Mouse (Mus musculus) lung, embryonic 14.5 days (tissue): ENCODE measurements at regions not wholly inside any gene's neighbourhood (a gene's known extent, or its start where the extent isn't known, plus 50 kb on each side); places are given as distances from the start of the nearest gene placed in this dataset.

Experiments
- ATAC-seq: fragments of 200-750 bp; cut with Nextera tagmentation; 2 replicates; pipeline ENCODE4 v1.8.0; 2017; ENCODE audit warnings: mild to moderate bottlenecking, moderate TSS enrichment, moderate library complexity; ENCODE audit not compliant: insufficient read depth
- DNase-seq: peaks from one replicate; pipeline ENCODE4 v3.0.0-alpha.2; 2015
- H3K27ac ChIP-seq: fragments of 300-500 bp; sonication (generic); 2 replicates; pipeline ENCODE4 v1.5.1; 2014; ENCODE audit warnings: low read depth, mild to moderate bottlenecking, moderate library complexity
- H3K27me3 ChIP-seq: fragments of 300-500 bp; sonication (generic); 2 replicates; pipeline ENCODE4 v1.6.1; 2014; ENCODE audit warnings: low read length, control low read depth; ENCODE audit not compliant: insufficient read depth
- H3K36me3 ChIP-seq: fragments of 300-500 bp; sonication (generic); 2 replicates; pipeline ENCODE4 v1.6.1; 2014; ENCODE audit warnings: control low read depth; ENCODE audit not compliant: insufficient read depth
- H3K4me1 ChIP-seq: fragments of 300-500 bp; sonication (generic); 2 replicates; pipeline ENCODE4 v1.6.1; 2014; ENCODE audit warnings: antibody characterized with exemption, control low read depth; ENCODE audit not compliant: insufficient read depth
- H3K4me2 ChIP-seq: fragments of 300-500 bp; sonication (generic); 2 replicates; pipeline ENCODE4 v1.6.1; 2014; ENCODE audit warnings: mild to moderate bottlenecking
- H3K4me3 ChIP-seq: fragments of 300-500 bp; sonication (generic); 2 replicates; pipeline ENCODE4 v1.5.1; 2014; ENCODE audit warnings: low read depth, low read length
- H3K9ac ChIP-seq: fragments of 300-500 bp; sonication (generic); 2 replicates; pipeline ENCODE4 v1.6.1; 2014
- H3K9me3 ChIP-seq: fragments of 300-500 bp; sonication (generic); 2 replicates; pipeline ENCODE4 v1.6.1; 2016; ENCODE audit warnings: low read depth, low read length, control low read depth
- CTCF ChIP-seq: IDR thresholded peaks from 2 replicates; pipeline ENCODE4 v1.5.1; 2016; ENCODE audit warnings: antibody characterized with exemption, low read depth
- WGBS: fragments of 180-500 bp; shearing (Covaris S2); extraction: QIAGEN DNeasy Blood & Tissue Kit; methylation state at CpG from one replicate; pipeline ENCODE4 v1.1.7; 2014; 5-methylcytosine and 5-hydroxymethylcytosine counted together

- ATAC-seq (peak; percentile 87), DNase-seq (peak; percentile 74)
- Histone ChIP-seq H3K4me3 (no peak overlapping the region), H3K36me3 (no peaks in the 10 kb centered on the region), H3K27ac (peak overlapping the region; percentile 76), H3K4me2 (no peak overlapping the region), H3K27me3 (no peaks in the 10 kb centered on the region), H3K9ac (peak overlapping the region; percentile 13; the same call in 1 of the 2 replicates), H3K9me3 (no peaks in the 10 kb centered on the region), H3K4me1 (peaks cover 13% of the 10 kb centered on the region)
- peak; percentile 25; the same call in 1 of the 2 replicates for TF ChIP-seq CTCF
- 58% methylated on average over 3 of the region's 3 CpGs for WGBS
Measured at GRCm38 (mm10) chr7:98777304-98777849, 57.5 kb upstream of the Wnt11 start.

- Histone ChIP-seq H3K27me3 (no peaks in the 10 kb centered on the region), H3K9ac (no peak overlapping the region; the same call in 1 of the 2 replicates), H3K36me3 (no peaks in the 10 kb centered on the region), H3K9me3 (no peaks in the 10 kb centered on the region), H3K4me2 (no peak overlapping the region), H3K4me3 (no peak overlapping the region), H3K27ac (no peak overlapping the region), H3K4me1 (peaks cover 20% of the 10 kb centered on the region)
- peak; percentile 29; the same call in 1 of the 2 replicates for ATAC-seq
- TF ChIP-seq CTCF, result peak; percentile 96
- peak; percentile 91 for DNase-seq
- WGBS, result 14% methylated on average over 5 of the region's 5 CpGs
Measured at GRCm38 (mm10) chr7:98778929-98779328, 56.0 kb upstream of the Wnt11 start.

GRCm38 (mm10) chr7:98783521-98783920 lies 51.4 kb upstream of the Wnt11 start:
- no peak overlapping the region for H3K4me3 ChIP-seq
- WGBS, result 38% methylated on average over 5 of the region's 5 CpGs
- peaks cover 29% of the 10 kb centered on the region for H3K4me1 ChIP-seq
- TF ChIP-seq CTCF, result no peak
- H3K27ac ChIP-seq, result peak overlapping the region; percentile 96
- DNase-seq (no peak), ATAC-seq (no peak)
- no peaks in the 10 kb centered on the region for H3K9me3 ChIP-seq
- H3K27me3 ChIP-seq, result no peaks in the 10 kb centered on the region
- H3K9ac ChIP-seq, result peak overlapping the region; percentile 10; the same call in 1 of the 2 replicates
- no peaks in the 10 kb centered on the region for H3K36me3 ChIP-seq
- H3K4me2 ChIP-seq, result no peak overlapping the region; the same call in 1 of the 2 replicates

- TF ChIP-seq CTCF, result no peak
- H3K4me3 ChIP-seq, result no peak overlapping the region
- peak; percentile 99 for DNase-seq
- no peaks in the 10 kb centered on the region for H3K27me3 ChIP-seq
- H3K9me3 ChIP-seq, result no peaks in the 10 kb centered on the region
- peak overlapping the region; percentile 38; the same call in 1 of the 2 replicates for H3K9ac ChIP-seq
- peak overlapping the region; percentile 96 for H3K27ac ChIP-seq
- no peaks in the 10 kb centered on the region for H3K36me3 ChIP-seq
- peak; percentile 88 for ATAC-seq
- peaks cover 25% of the 10 kb centered on the region for H3K4me1 ChIP-seq
- WGBS, result 5% methylated on average over 7 of the region's 7 CpGs
- peak overlapping the region; percentile 43 for H3K4me2 ChIP-seq
Measured at GRCm38 (mm10) chr7:98783954-98784353, 51.0 kb upstream of the Wnt11 start.

- no peaks in the 10 kb centered on the region for H3K9me3 ChIP-seq
- no peaks in the 10 kb centered on the region for H3K36me3 ChIP-seq
- H3K4me2 ChIP-seq, result peak overlapping the region; percentile 43
- TF ChIP-seq CTCF, result peak; percentile 29
- peak; percentile 66 for ATAC-seq
- peak; percentile 80 for DNase-seq
- H3K4me3 ChIP-seq, result no peak overlapping the region
- H3K4me1 ChIP-seq, result peaks cover 25% of the 10 kb centered on the region
- H3K27me3 ChIP-seq, result no peaks in the 10 kb centered on the region
- 14% methylated on average over 15 of the region's 15 CpGs for WGBS
- H3K9ac ChIP-seq, result peak overlapping the region; percentile 38
- peak overlapping the region; percentile 96 for H3K27ac ChIP-seq
Measured at GRCm38 (mm10) chr7:98784369-98784931, 50.5 kb upstream of the Wnt11 start.
